ENCODE assay signal across 17 mouse cellular contexts in the genomic region with DNA sequence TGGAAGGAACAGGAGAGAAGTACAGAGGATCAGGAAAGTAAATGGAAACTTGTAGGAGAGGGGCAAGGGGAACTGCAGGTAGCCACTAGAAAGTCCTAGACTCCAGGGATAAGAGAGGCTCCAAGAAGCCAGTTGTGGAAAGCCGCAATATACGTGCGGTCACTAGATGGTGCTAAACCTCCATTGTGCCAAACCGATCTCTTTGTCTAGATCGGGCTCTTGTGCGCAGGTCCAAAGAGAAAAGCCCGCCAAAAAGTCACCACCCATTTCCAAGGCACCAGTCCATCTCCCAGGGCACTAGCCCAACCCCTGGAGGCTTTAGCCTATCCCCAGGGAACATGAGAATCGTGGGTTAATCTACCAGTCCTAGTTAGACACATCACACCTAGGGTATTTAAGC. TPM values are rescaled to one million over a fixed set of nuclear protein-coding genes. Genes with fewer than 3 reads are reported as not detected.
DNase-seq lines count a peak whose midpoint lies in the region; ATAC-seq and TF ChIP-seq lines count a peak whose summit lies in the region.
"Not testable (repeated sequence)": the region's sequence is repeated elsewhere in the genome, so short reads cannot be mapped to it uniquely, and the experiment has no call there.
"Had no signal": no experiment of that assay in that cellular context is flagged by ENCODE, and none has a peak within 500 bp of the region (broad histone marks: within the 10 kb centered on the region; RNA-seq: fewer than 3 reads in every experiment).

No protein-coding gene starts in this region.

- not testable (repeated sequence) for H3K36me3 ChIP-seq in kidney, adult 2 months (ENCODE audit: control insufficient read depth, insufficient read depth, low read length); limb, embryonic 10.5 days; midbrain, postnatal 0 days (ENCODE audit: insufficient read depth, low read length)

- H3K27ac ChIP-seq in kidney, adult 2 months (ENCODE audit: insufficient read depth, low read depth, low read length); limb, embryonic 10.5 days; midbrain, postnatal 0 days (ENCODE audit: low read depth, low read length): not testable (repeated sequence)

- H3K4me3 ChIP-seq in kidney, adult 2 months (ENCODE audit: insufficient read depth, low read depth, low read length); limb, embryonic 10.5 days; midbrain, postnatal 0 days (ENCODE audit: low read depth, low read length): not testable (repeated sequence)

- not testable (repeated sequence) for ATAC-seq in midbrain, postnatal 0 days (ENCODE audit: low FRiP score)

- H3K9me3 ChIP-seq in limb, embryonic 10.5 days (replicated peaks); midbrain, postnatal 0 days (ENCODE audit: low read length): not testable (repeated sequence)

- H3K4me2 ChIP-seq in midbrain, postnatal 0 days (ENCODE audit: low read depth, low read length, poor library complexity, severe bottlenecking): not testable (repeated sequence)

- not testable (repeated sequence) for H3K9ac ChIP-seq in midbrain, postnatal 0 days (replicated peaks; ENCODE audit: low read length, poor library complexity, severe bottlenecking)

- TF ChIP-seq POLR2A in kidney, adult 2 months (IDR thresholded peaks at IDR 0.05; ENCODE audit: low read depth, low read length): not testable (repeated sequence)

- WGBS in kidney, adult 2 months: 10% methylated on average over 8 of the region's 8 CpGs
- WGBS in limb, embryonic 10.5 days: 7% methylated on average over 8 of the region's 8 CpGs
- 15% methylated on average over 8 of the region's 8 CpGs for WGBS in midbrain, postnatal 0 days

- not testable (repeated sequence) for H3K4me1 ChIP-seq in kidney, adult 2 months (ENCODE audit: control insufficient read depth, insufficient read depth, low read length); limb, embryonic 10.5 days; midbrain, postnatal 0 days (ENCODE audit: insufficient read depth, low read length)

- not testable (repeated sequence) for H3K27me3 ChIP-seq in kidney, adult 2 months (replicated peaks; ENCODE audit: control insufficient read depth, insufficient read depth, low read length); limb, embryonic 10.5 days (ENCODE audit: low read depth, poor library complexity, severe bottlenecking); midbrain, postnatal 0 days (ENCODE audit: insufficient read depth, low read length)

- TF ChIP-seq CTCF in kidney, adult 2 months (conservative IDR thresholded peaks at IDR 0.05; ENCODE audit: insufficient read depth, insufficient read length, low read depth, low read length): 0 out of 2 replicates have a peak, but pooled peaks have one; percentile 8
- not testable (repeated sequence) for TF ChIP-seq CTCF in midbrain, postnatal 0 days (IDR thresholded peaks at IDR 0.05)

- DNase-seq in A20 (ENCODE audit: low read depth, low spot score) (peak; percentile 66), R1 (ENCODE audit: low read depth, low spot score) (peak; percentile 82)
- peak; percentile 9 for DNase-seq in c-Kit-positive CD71-negative TER-119-negative erythroid progenitor cells, embryonic 14.5 days (ENCODE audit: low read depth)
- peak; percentile 27 for DNase-seq in heart, adult 11 months
- DNase-seq in kidney, adult 2 months: peak; percentile 22
- peak; percentile 57 for DNase-seq in limb, embryonic 10.5 days (ENCODE audit: low spot score)
- peak; percentile 0 for DNase-seq in midbrain, postnatal 0 days (ENCODE audit: low spot score)
- DNase-seq in testis, postnatal 10 days (ENCODE audit: low spot score): peak; percentile 40

RNA-seq across cellular contexts. Expression of a gene that starts 8.0 kb away (rescaled TPM):
- not detected in 2 replicates for polyA plus RNA-seq in kidney, adult 2 months (2012; rRNA removed)
- not detected in 2 replicates for polyA plus RNA-seq in limb, embryonic 10.5 days (2016; fragmentation: Nextera tagmentation; extraction: Ambion mirVana)
- total RNA-seq in midbrain, postnatal 0 days (2014; rRNA removed): not detected in 2 replicates
- polyA plus RNA-seq in midbrain, postnatal 0 days (2015; fragmentation: Nextera tagmentation; extraction: Ambion mirVana): not detected in 2 replicates
- total RNA-seq: gastrocnemius, postnatal 25 days; layer of hippocampus, postnatal 36 days had no signal
- polyA plus RNA-seq: erythroblast, embryonic 14.5 days; heart, embryonic 12.5 days; hindbrain, embryonic 13.5 days; liver, embryonic 11.5 days; midbrain, embryonic 13.5 days; neural tube, embryonic 12.5 days; thymus, adult 2 months had no signal

Comparison
In these comparisons a context has a peak if more than half of its experiments do, and no peak if none do; other contexts are left out.
1. DNase-seq: peak in every context shown above with its lines; median percentile 82 in R1; 66 in A20; 57 in limb, embryonic 10.5 days; 40 in testis, postnatal 10 days; 27 in heart, adult 11 months; 22 in kidney, adult 2 months; 9 in c-Kit-positive CD71-negative TER-119-negative erythroid progenitor cells, embryonic 14.5 days; 0 in midbrain, postnatal 0 days.